Mouse (Mus musculus) erythroid progenitor cell, adult 5-6 weeks (primary cell): ENCODE measurements around the gene Mydgf. TPM values are rescaled to one million over a fixed set of nuclear protein-coding genes. Genes with fewer than 3 reads are reported as not detected.

Experiments used
- ATAC-seq: replicated peaks from 2 replicates; pipeline ENCODE4 v1.8.0; 2016; ENCODE audit warnings: moderate number of reproducible peaks, mild to moderate bottlenecking, moderate TSS enrichment, inconsistent platforms; ENCODE audit not compliant: poor library complexity, low FRiP score, severe bottlenecking
- total RNA-seq, 2 experiments: library from RNA; stranded (forward) in 1 of 2; stranded (reverse) in 1 of 2; fragments of 150-400 nt in 1 of 2; fragments of 186-747, 209-891 nt in 1 of 2; gene quantifications; 2 replicates each; pipeline versions ENCODE4 v1.2.3 to v1.2.4; 2015 to 2017; ENCODE audit warnings: low replicate concordance in 2 of 2

Gene Mydgf
- 9.6 and 11.2 TPM in 2 replicates for total RNA-seq (2015; ENCODE audit: low replicate concordance)
- total RNA-seq (2017; ENCODE audit: low replicate concordance), result 5.6 and 6.8 TPM in 2 replicates

- ATAC-seq, result peak; percentile 98
These were observed at the start of gene Mydgf for GRCm38 (mm10) chr17:56183658-56184103. Gene Mydgf, minus strand, starts transcription at chr17:56183920.

- ATAC-seq, result no peak
These were observed 49.7 kb upstream of the Mydgf start for GRCm38 (mm10) chr17:56233389-56233788.

GRCm38 (mm10) chr17:56229943-56230342 is 46.2 kb upstream of the Mydgf start:
- no peak for ATAC-seq

GRCm38 (mm10) chr17:56226566-56226965 is 42.8 kb upstream of the Mydgf start:
- no peak for ATAC-seq

GRCm38 (mm10) chr17:56224916-56225315 is 41.2 kb upstream of the Mydgf start:
- ATAC-seq, result no peak

GRCm38 (mm10) chr17:56219805-56220204 is 36.1 kb upstream of the Mydgf start:
- no peak for ATAC-seq

GRCm38 (mm10) chr17:56219251-56219650 is 35.5 kb upstream of the Mydgf start:
- ATAC-seq, result no peak

- peak; percentile 97 for ATAC-seq
These were observed 34.9 kb upstream of the Mydgf start, which contains the start of gene Dpp9 for GRCm38 (mm10) chr17:56218377-56219191. Gene Dpp9, minus strand, starts transcription at chr17:56218905.

- no peak for ATAC-seq
These were observed 34.0 kb upstream of the Mydgf start for GRCm38 (mm10) chr17:56217670-56218069.

GRCm38 (mm10) chr17:56214229-56214628 is 30.5 kb upstream of the Mydgf start:
- ATAC-seq, result no peak

- ATAC-seq, result no peak
These were observed 29.0 kb upstream of the Mydgf start for GRCm38 (mm10) chr17:56212676-56213075.

- ATAC-seq, result no peak
These were observed 27.4 kb upstream of the Mydgf start for GRCm38 (mm10) chr17:56211090-56211489.

- no peak for ATAC-seq
These were observed 25.1 kb upstream of the Mydgf start for GRCm38 (mm10) chr17:56208821-56209220.

- ATAC-seq, result no peak
These were observed 24.3 kb upstream of the Mydgf start for GRCm38 (mm10) chr17:56207963-56208530.

- no peak for ATAC-seq
These were observed 23.4 kb upstream of the Mydgf start for GRCm38 (mm10) chr17:56206986-56207674.

GRCm38 (mm10) chr17:56206276-56206884 is 22.7 kb upstream of the Mydgf start:
- ATAC-seq, result no peak

- ATAC-seq, result no peak
These were observed 20.0 kb upstream of the Mydgf start for GRCm38 (mm10) chr17:56203729-56204128.

- ATAC-seq, result no peak
These were observed 18.8 kb upstream of the Mydgf start for GRCm38 (mm10) chr17:56202476-56202875.

- ATAC-seq, result no peak
These were observed 17.9 kb upstream of the Mydgf start for GRCm38 (mm10) chr17:56201642-56202041.

GRCm38 (mm10) chr17:56200586-56200985 is 16.9 kb upstream of the Mydgf start:
- no peak for ATAC-seq
